14 mouse cellular contexts compared by ENCODE assay signal in the genomic region with DNA sequence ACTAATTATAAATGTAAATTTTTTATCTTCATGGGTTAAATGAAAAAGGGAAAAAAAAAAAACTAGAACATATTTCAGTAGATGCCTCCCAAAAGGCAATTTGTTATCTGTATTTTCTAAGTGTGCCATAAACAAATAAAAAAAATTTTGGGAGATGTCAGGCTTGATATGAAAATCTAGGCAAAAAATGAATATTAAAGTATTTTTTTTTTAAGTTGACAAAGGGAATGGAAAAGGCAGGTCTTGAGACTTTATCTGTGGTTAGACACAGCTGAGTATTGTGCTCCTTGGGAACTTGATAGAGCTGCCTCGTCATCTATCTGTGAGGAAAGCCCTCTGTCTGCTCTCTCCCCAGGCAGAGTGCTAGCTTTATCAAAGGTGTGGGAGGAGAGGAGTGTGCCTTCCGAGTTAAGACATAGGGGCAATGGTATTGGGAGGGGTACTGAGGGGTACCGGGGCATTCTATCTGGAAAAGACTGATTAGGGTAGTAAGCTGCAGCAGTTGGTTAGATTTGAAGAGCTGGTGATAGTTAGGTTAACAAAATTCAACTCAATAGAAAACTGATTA. TPM values are rescaled to one million over a fixed set of nuclear protein-coding genes. Genes with fewer than 3 reads are reported as not detected.
DNase-seq lines count a peak whose midpoint lies in the region; ATAC-seq lines count a peak whose summit lies in the region.
"Had no signal": no experiment of that assay in that cellular context is flagged by ENCODE, and none has a peak within 500 bp of the region (broad histone marks: within the 10 kb centered on the region; RNA-seq: fewer than 3 reads in every experiment).

No protein-coding gene starts in this region.

- no peak overlapping the region for H3K27ac ChIP-seq in kidney, embryonic 15.5 days
- H3K27ac ChIP-seq: midbrain, embryonic 13.5 days had no signal

- no peaks in the 10 kb centered on the region for H3K36me3 ChIP-seq in kidney, embryonic 15.5 days
- H3K36me3 ChIP-seq: midbrain, embryonic 13.5 days had no signal

- H3K4me1 ChIP-seq in kidney, embryonic 15.5 days: 0 out of 2 replicates have a peak, but pooled peaks cover 3% of the 10 kb centered on the region
- H3K4me1 ChIP-seq: midbrain, embryonic 13.5 days had no signal

- DNase-seq in kidney, adult 8-10 months: no peak
- DNase-seq in MEL-GATA-1-ER (ENCODE audit: extremely low read depth, low read depth): peak; percentile 90
- DNase-seq in liver: peak; percentile 84
- no peak for DNase-seq in urinary bladder, adult 2 months (ENCODE audit: low spot score)
- no peak for DNase-seq in layer of hippocampus, postnatal 25 days (ENCODE audit: extremely low spot score in 1 of 2, low spot score in 1 of 2)
- DNase-seq: adrenal gland, adult 8-10 months; cerebellum, adult 11 months; heart, adult 11 months; kidney, adult 18-20 months; lung, adult 2 months; thymus, adult 2 months had no signal

- H3K9me3 ChIP-seq in kidney, embryonic 15.5 days (replicated peaks): no peaks in the 10 kb centered on the region
- H3K9me3 ChIP-seq: midbrain, embryonic 13.5 days had no signal

- no peak overlapping the region for H3K9ac ChIP-seq in kidney, embryonic 15.5 days
- H3K9ac ChIP-seq: midbrain, embryonic 13.5 days had no signal

- no peak overlapping the region for H3K4me3 ChIP-seq in kidney, embryonic 15.5 days (replicated peaks)
- H3K4me3 ChIP-seq: midbrain, embryonic 13.5 days had no signal

- WGBS in kidney, embryonic 15.5 days: 60% methylated on average over 3 of the region's 3 CpGs

- peak; percentile 72 for ATAC-seq in kidney, embryonic 15.5 days (replicated peaks; ENCODE audit: low FRiP score)
- ATAC-seq in megakaryocyte-erythroid progenitor cell, adult 5-6 weeks (replicated peaks; ENCODE audit: low FRiP score, low TSS enrichment, poor library complexity, severe bottlenecking): peak; percentile 98
- ATAC-seq: midbrain, embryonic 13.5 days had no signal

- no peak overlapping the region for H3K4me2 ChIP-seq in kidney, embryonic 15.5 days
- H3K4me2 ChIP-seq: midbrain, embryonic 13.5 days had no signal

- no peaks in the 10 kb centered on the region for H3K27me3 ChIP-seq in kidney, embryonic 15.5 days
- H3K27me3 ChIP-seq: midbrain, embryonic 13.5 days had no signal

RNA-seq across cellular contexts. Expression of a gene that starts 27.1 kb away (rescaled TPM):
- polyA plus RNA-seq in kidney, embryonic 15.5 days (2015; fragmentation: Nextera tagmentation; extraction: Ambion mirVana): 4.7 and 5.2 TPM in 2 replicates
- 40.4 and 65.7 TPM in 2 replicates for total RNA-seq in megakaryocyte-erythroid progenitor cell, adult 5-6 weeks (2014; fragmentation: Nextera tagmentation)
- 61.8 and 63.9 TPM in 2 replicates for total RNA-seq in megakaryocyte-erythroid progenitor cell, adult 5-6 weeks (2017)
- polyA plus RNA-seq in urinary bladder, adult 2 months (2012; rRNA removed): 5.2 and 5.5 TPM in 2 replicates
- total RNA-seq in layer of hippocampus, postnatal 25 days (2021): 10 to 100 TPM; 29.6 to 32.0 TPM

Comparison
In these comparisons a context has a peak if more than half of its experiments do, and no peak if none do; other contexts are left out.
1. DNase-seq: peak in MEL-GATA-1-ER (single experiment) and liver (single experiment); none in kidney, adult 8-10 months (0 of 2), urinary bladder, adult 2 months (single experiment) and layer of hippocampus, postnatal 25 days (0 of 2).